Mouse (Mus musculus) cerebellum, postnatal 10 days (tissue): ENCODE measurements around the gene Nck2.

Experiments
- DNase-seq, 2 experiments: peaks; one replicate each; pipeline ENCODE4 v3.0.0; 2021; ENCODE audit warnings: mixed read lengths in 2 of 2

The Nck2 gene

GRCm38 (mm10) chr1:43470421-43471179 is 26.2 kb downstream of the Nck2 start:
- DNase-seq, result no peak

GRCm38 (mm10) chr1:43471180-43472045 is 27.0 kb downstream of the Nck2 start:
- no peak for DNase-seq

- no peak for DNase-seq
These were observed 27.8 kb downstream of the Nck2 start for GRCm38 (mm10) chr1:43472046-43472649.

GRCm38 (mm10) chr1:43473734-43474534 is 29.6 kb downstream of the Nck2 start:
- peak; percentile 85 to 87 for DNase-seq

DNA sequence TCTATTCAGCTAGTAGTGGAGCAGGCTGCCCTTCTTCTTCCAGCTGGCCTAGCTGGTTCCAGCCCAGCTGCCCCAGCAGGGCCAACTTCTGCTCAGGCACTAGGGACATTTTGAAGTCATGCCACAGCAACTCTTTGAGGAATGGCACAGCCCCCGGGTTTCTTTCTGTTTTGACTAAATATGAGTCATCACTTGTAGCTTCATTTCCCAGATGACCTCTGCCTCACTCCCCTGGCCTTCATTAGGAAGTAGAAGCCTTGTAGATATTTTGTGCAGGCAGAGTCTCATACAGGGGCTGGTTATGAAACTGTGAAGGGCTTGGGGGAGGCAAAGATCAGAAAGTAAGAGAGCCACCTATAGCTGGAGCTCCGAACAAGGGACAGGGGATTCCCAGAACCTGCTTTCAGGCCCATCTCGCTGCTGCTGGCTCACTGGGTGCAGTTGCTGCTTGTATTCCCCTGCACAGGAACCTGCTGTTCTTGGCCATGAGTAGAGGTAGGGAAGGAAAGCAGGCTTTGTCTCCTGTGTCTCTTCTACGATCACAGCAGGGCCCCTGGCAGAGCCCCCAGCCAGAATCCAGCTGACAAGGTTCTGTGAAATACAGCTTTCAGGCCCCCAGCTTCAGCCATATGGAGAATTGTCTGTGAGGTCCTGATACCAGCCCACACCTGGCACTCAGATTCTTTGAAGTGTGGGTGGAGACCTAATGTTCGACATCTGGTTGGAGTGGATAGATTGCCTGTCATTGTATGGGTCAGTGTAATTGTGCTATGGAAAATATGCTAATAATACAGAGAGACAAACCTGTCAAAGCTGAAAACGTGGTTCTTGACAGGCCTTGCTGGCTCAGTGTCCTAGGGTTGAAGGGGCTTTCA is 30.4 kb downstream of the Nck2 start:
- DNase-seq, result peak; percentile 60 to 70

GRCm38 (mm10) chr1:43477954-43478353 is 33.6 kb downstream of the Nck2 start:
- no peak for DNase-seq

DNA sequence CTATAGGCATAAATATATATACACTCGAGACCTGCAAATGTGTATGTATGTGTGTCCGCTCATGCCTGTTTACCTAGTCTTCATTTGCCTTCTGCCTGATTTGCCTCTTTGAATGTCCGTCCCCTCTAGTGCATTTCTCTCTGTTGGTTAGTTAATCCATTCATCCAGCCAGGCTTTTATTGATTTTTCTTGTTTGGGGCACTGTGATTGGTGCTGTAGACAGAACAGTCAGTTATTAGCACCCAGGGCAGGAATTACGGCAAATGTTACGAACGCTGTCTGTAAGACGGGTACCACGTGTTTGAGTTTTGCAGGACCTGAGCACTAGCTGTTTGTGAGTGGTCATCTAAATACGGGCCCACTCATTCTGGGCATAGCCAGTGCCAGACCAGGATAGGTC is 40.8 kb downstream of the Nck2 start:
- no peak for DNase-seq

DNA sequence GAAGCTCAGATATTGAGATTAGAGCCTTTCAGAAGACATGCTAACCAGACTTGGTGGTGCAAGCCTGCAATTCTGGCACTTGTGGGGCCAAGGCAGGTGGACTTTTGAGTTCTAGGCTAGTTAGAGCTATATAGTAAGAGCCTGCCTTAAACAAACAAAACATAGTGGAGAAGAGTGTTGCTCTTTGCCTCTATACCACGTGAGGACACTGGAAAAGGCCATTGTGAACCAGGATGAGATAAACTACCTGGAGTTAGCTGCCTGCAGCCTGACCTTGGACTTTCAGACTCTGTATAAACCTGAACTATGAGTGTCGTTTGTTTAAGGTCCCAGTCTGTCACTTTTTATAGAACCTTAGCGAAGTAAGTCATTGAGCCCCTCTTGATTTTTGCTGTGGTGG is 42.1 kb downstream of the Nck2 start:
- DNase-seq, result no peak

DNA sequence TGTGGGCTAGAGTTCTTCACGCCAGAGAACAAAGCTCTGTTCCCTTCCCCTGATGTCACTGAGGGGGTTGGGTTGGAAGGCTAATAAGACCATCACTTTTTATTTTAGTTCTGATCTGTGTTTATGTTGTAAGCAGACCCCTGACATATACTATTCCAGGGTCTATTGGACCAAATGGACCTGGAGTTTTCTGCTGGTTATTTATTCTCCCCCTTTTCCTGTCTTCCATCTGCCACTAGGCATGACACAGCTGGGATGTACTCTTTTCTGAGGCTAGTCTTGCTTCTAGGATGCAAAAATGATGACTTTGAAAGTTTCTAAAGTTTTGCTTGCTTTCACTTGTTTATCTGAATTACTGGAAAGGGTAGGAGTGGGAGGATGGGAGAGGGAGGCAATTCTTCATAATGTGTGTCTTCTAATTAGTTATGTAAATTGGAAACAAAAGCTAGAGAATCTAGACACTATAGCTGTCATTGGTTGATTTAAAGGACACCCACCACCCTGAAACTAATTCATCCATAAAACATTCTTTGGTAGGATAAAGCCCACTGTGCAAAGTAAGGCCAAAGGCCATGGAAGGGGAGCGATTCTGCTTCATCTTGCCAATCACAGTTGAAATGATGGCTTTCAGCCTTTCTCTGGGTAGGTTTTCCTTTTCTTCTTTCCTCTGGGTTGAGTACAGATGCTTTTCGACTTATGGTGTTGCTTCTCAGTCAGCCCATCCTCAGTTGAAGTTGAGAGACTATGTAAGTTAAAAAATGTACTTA is 42.8 kb downstream of the Nck2 start:
- DNase-seq, result no peak

GRCm38 (mm10) chr1:43489311-43489710 is 44.9 kb downstream of the Nck2 start:
- DNase-seq, result no peak

DNA sequence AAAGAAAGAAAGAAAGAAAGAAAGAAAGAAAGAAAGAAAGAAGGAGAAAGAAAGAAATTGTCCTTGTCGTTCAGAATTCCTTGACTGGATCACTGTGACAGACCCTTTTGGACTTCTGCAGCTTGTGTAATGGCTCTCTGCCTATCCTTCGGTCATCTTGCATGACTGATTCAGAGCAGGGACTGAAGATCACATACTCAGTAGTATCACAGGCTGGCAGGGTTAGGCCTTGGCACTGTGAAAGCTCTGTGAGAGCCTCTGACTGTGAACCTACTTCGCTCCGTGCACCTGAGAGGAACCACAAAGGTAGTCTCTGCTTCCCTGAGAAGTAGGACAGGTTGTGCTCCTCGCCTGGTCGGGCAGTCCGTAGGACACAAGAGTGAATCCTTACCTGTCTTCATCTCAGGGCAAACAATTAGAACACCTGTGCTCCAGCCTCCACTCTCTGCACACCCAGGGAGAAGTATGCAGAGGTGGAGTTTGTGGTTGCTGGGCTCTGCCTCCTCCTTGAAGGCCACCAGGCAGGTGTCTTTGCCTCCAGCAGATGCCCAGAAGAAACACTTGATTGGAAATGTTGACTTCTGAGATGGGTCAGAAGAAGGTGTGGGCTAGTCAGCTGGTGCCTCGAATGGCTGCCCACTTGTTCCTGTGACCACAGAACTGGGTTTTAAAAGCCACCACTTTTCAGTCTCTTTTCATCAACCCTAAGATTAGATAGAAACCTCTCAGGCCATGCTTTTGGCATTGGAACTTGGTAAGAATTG is 47.3 kb downstream of the Nck2 start:
- DNase-seq, result peak; percentile 35 to 47

DNA sequence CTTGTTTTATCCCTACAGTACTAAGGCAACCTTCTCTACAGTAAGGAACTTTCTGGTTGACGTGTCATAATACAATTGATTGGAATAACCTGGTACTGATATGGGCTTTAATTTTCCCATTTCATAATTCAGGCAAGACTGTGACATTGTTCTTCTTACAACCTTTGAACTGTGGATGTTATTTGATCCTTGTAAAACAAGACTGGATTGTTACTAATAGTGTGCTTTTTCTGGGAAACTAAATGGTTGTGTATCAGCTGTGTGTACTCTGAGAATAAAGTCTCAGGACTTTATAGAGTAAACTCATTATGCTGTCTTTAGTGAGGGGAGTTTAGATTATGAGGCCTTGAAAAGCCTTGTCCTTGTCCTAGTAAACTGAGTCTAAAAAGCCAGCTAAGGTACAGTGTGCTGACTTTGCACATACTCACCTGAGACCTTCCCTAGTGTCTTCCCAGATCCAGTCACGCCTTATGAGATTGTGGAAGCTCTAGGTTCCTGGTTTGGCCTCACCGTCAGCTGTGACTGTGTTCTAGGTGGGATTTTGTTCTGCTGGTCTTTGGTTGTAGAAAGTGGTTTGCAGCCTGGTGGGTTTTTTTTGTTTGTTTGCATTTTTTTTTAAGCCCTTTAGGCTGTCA is 48.5 kb downstream of the Nck2 start:
- DNase-seq, result no peak

- DNase-seq, result no peak
These were observed 51.7 kb downstream of the Nck2 start for GRCm38 (mm10) chr1:43496051-43496450.

DNA sequence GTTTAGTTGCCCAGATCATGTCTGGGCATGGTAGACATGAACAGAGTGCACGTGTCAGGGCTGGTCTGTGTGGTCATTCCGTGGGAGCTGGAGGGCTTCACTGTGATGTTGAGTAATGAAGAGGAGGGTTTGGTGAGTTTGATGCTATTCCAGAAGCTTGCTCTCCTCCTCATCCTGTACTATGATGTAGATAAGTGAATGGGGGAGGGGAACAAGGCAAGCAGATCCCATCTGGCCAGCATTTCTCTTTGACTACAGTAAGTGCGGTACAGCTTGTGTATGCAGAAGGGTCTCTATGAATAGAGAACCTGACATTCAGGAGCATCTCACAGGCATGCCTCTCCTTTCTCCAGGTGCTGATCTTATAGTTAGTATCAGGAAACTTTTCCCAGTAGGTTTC is 52.6 kb downstream of the Nck2 start:
- DNase-seq, result no peak

DNA sequence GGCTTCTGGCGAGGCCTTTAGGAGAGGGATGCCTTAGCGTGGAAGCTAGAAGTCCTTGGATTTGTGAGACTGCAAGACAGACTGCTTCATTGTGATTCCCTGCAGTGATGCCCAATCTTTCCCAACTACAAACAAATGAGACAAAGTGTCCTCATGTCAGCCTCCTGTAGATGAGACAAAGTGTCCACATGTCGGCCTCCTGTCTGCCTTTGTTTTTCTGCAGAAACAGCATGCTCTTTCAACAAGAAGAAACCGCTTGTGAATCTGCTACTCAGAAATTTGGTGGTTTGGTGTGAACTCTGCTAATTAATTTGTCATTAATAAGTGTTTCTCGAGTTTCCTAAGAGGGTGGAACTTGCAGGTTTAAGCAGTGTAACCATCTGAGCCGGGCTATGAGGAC is 53.6 kb downstream of the Nck2 start:
- DNase-seq, result peak in 1 of 2 experiments; percentile 8

GRCm38 (mm10) chr1:43500121-43500520 is 55.7 kb downstream of the Nck2 start:
- no peak for DNase-seq

GRCm38 (mm10) chr1:43501143-43501919 is 57.0 kb downstream of the Nck2 start:
- DNase-seq, result peak in 1 of 2 experiments; percentile 38

- DNase-seq, result no peak
These were observed 57.8 kb downstream of the Nck2 start for GRCm38 (mm10) chr1:43501920-43502791.
